Mouse (Mus musculus) layer of hippocampus, postnatal 36 days (tissue): ENCODE data around the gene Ipo7. TPM values are rescaled to one million over a fixed set of nuclear protein-coding genes. Genes with fewer than 3 reads are reported as not detected.
"Not testable (repeated sequence)": the region's sequence is repeated elsewhere in the genome, so short reads cannot be mapped to it uniquely, and the experiment has no call there.

Experiments used
- DNase-seq, 2 experiments: peaks; one replicate each; pipeline ENCODE4 v3.0.0; 2022
- total RNA-seq, 2 experiments: library from RNA; stranded (reverse); gene quantifications; 2 replicates each; pipeline ENCODE4 v1.2.3; 2021

Ipo7 gene
- 100 to 1,000 TPM; 106 to 111 TPM for total RNA-seq

DNA sequence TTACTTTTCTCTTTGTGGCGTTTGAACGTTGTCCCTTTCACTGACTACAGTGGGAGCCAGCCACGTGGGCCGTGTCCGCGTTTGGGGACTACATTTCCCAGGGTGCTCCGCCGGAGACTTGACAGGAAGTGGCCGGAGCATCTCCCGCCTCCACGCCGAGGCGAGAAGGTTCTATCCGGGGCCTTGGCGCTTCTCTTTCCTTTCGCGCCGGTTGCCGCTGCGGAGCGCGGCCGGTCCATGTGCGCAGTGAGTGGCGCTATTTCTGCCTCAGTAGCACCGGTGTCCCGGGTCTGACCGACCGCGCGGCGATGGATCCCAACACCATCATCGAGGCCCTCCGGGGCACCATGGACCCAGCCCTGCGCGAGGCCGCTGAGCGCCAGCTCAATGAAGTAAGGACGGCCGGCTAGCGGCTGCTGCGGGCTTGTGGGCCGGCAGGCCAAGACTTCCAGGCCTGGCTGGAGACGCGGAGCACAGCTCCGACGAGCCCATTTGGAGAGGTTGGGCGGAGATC is at the start of gene Ipo7:
Ipo7 (plus strand) TSS at position 158 of the 514 bp plus-strand sequence.
- peak; percentile 91 to 92 for DNase-seq

- DNase-seq, result peak in 1 of 2 experiments; percentile 21
Observed at GRCm38 (mm10) chr7:109968924-109969450, 49.1 kb upstream of the Ipo7 start.

- no peak for DNase-seq
Observed at GRCm38 (mm10) chr7:109969542-109969941, 48.5 kb upstream of the Ipo7 start.

GRCm38 (mm10) chr7:109975966-109976715 is 41.9 kb upstream of the Ipo7 start:
- no peak for DNase-seq

GRCm38 (mm10) chr7:109977131-109977530 is 40.9 kb upstream of the Ipo7 start:
- not testable (repeated sequence) for DNase-seq

- DNase-seq, result not testable (repeated sequence)
Observed at GRCm38 (mm10) chr7:109984608-109985007, 33.5 kb upstream of the Ipo7 start.

GRCm38 (mm10) chr7:109985661-109986132 is 32.4 kb upstream of the Ipo7 start:
- no peak for DNase-seq

DNA sequence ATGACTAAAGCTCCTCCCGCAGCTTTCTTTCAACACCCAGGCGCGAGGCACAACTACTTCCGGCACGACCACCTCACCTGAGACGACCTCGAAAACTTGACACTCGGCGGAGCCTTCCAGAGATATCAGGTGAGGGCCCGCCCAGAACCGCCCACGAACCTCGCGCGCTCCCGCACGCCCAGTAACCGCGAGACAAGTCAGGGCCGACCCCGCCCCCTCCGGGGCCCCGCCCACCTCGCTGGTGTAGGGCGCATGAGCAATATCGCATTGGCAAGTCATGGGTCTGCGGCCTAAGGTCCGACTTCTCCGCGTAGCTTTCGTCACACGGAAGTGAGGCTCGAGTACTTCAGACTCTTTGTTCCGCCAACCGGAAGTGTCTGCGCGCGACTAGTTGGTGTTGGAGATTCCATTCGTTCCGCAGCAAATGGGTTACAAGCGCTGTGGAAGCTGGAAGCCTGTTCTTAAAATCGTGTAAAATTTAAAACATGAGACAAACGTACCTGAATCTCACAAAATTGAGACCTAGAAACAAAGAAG is 31.9 kb upstream of the Ipo7 start:
- peak; percentile 98 to 99 for DNase-seq

DNA sequence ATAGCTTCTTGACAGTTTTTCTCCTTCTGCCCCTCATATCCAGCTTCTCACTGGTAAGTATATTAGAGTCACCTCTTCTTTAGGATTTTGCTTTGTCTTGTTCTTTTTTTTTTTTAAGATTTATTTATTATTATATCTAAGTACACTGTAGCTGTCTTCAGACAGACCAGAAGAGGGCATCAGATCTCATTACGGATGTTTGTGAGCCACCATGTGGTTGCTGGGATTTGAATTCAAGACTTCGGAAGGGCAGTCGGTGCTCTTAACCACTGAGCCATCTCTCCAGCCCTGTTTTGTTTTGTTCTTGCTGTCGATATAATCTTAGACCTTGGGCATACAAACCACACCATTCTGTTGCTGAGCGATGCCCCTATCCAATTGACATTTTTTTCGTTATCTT is 31.3 kb upstream of the Ipo7 start, which contains the start of gene Tmem41b:
Tmem41b (minus strand) TSS at position 155 of the 400 bp plus-strand sequence.
- DNase-seq, result peak in 1 of 2 experiments; percentile 8

DNA sequence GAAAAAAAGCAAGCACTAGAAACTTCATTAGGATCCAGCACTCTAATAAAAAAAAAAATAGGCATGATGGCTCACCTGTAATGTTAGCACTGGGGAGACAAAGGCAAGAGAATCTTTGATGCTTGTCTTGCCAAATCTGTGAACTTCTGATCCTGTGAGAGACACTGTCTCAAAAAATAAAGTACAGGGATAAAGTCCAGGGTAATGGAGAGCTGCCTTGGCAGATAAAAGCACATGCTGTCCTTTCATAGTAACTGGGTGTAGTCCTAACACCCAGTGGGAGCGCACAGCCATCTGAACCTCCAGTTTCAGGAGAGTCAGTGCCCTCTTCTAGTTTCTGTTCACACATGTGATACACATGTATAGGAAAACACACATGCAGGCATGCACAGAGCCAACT is 26.8 kb upstream of the Ipo7 start:
- no peak for DNase-seq

GRCm38 (mm10) chr7:109993157-109993959 is 24.7 kb upstream of the Ipo7 start:
- DNase-seq, result no peak

GRCm38 (mm10) chr7:109998388-109998787 is 19.7 kb upstream of the Ipo7 start:
- no peak for DNase-seq

DNA sequence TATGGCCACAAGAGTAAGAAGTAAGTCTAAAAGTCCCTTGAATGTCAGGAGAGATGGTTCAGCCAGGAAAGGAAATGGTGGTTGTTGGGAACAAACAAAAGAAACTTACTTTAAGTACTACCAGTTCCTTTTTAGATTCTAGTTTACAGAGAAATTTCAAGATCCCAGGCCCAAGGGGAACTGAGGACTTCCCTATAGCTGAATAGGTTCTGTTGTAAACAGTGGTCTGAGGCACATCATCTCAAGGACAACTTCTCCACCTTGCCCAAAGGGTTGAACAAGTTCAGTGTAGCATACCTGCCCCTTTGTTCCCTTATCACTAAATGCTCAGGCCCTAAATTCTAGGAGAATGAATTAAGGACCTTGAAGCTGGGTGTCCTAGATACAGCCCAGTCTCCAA is 16.0 kb upstream of the Ipo7 start:
- DNase-seq, result no peak

DNA sequence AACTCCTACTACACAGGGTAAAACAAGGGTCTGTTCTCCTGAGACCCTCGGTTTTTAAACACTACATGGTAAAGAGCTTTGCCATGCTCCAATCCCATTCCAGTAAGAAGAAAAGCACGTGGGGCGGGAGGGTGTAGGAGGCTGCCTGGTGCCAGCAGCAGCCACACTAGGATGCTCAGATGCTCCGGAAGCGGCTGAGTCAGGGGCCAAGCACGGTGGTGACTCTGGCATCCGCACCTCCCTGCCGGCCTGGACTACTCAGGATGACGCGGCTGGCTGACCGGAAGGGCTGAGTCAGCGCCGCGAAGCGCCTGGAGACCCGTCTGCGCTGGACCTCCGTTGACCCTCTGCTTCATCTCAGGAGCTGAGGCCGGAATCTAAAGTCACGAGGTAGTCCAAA is 15.1 kb upstream of the Ipo7 start:
- DNase-seq, result peak; percentile 12 to 16

DNA sequence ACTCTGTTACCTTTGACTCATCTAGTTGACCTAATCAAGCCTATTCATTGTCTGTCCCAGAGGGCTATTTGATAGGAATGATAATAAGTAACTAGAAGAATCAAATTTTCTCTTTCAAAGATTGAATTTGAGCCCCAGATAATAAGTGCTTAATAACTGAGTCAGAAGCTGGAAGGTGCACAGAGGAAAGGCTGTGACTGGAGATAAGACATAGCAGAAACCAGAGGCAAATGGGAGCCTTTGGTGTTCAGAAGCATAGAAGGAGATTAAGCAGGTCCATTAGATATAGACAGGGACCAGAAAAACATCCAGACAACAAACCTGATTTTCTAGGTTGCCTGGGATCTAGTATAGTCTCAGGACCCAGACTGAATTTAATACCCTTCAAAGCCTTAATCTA is 12.1 kb upstream of the Ipo7 start:
- no peak for DNase-seq

DNA sequence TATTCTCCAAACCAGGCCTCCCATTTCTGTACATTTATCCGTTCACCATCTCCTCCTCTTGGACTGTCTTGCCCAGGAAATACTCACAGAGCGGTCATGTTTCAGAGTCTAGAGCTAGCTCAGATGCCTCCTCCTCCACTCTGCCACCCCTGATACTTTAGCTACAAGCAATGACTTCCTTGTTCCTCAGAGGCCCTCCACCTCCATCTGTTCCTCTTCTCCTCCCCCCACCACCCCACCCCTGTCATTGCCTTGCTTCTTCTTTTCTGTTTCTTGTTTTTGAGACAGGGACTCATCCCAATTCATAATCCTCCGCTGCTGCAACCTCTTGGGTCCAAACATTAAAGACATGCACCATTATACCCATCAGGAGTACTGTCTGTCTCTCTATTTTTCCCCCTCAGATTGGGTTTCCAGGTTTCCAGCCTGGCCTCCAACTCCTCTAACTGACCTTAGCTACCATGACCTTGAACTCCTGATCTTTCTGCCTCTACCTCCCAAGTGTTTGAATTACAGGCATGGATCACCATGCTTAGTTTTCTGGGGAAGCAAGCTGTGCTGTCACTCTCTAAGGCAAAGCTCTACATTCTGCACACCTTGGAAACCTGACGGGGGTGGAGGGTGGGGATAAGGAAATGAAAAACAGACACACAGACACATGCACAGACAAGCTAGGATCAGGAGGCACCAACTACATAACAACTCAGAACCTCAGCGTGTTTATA is 11.4 kb upstream of the Ipo7 start:
- no peak for DNase-seq

DNA sequence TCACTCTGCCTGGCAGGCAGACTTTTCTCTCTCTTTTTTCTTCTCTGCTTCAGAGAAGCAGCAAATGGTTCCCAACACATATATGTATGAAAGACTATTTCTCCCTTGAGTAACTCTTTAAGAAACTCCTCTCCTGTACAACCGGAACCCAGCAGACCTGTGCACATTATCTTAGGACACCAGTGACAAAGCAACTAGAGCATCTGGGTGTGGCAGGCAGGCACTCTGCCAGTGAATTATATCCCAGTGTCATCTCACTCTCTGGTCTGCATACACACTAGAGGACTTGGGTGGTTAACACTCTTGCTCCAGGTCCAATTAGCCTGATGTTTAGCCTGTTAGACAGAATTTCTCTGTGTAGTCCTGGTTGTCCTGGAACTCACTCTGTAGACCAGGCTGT is 9.6 kb upstream of the Ipo7 start:
- DNase-seq, result no peak

DNA sequence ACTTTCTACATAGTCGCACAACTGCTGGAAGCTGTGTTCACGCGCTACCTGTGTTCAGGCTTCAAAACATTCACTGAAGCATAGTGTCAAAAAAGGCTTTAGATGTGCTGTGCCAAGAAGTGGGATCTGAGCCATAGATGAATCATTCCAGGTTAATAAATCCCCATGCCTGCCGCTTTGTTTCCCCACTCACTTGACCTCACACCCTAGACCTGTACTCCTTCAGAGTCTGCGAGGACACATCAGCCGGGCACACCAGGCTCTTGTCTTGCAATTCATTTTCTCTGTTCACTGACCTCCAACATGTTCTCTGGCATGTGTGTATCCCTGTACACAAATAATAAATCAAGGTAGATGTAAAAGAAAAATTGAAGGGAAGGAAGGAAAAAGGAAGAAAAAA is 9.0 kb upstream of the Ipo7 start:
- no peak for DNase-seq

GRCm38 (mm10) chr7:110011417-110011816 is 6.7 kb upstream of the Ipo7 start:
- DNase-seq, result no peak

DNA sequence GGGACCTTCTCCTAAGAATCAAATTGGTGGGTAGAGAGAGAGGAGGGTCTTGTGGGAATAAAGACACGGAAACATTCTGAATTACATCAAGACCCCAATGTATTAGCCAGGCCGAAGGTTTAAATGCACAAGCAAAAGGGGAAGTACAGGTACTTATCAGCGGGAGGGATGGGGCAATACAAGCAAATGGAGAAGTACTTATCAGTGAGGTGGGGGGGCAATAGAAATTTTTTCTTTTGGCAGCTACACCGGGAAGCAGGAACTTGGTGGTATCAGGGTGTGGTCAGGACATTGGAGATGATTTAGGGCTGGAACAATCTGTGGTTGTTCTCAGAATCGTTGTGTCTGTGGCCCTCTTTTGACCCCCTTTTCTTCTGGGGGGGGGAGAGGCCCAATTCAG is 3.8 kb upstream of the Ipo7 start:
- no peak for DNase-seq

DNA sequence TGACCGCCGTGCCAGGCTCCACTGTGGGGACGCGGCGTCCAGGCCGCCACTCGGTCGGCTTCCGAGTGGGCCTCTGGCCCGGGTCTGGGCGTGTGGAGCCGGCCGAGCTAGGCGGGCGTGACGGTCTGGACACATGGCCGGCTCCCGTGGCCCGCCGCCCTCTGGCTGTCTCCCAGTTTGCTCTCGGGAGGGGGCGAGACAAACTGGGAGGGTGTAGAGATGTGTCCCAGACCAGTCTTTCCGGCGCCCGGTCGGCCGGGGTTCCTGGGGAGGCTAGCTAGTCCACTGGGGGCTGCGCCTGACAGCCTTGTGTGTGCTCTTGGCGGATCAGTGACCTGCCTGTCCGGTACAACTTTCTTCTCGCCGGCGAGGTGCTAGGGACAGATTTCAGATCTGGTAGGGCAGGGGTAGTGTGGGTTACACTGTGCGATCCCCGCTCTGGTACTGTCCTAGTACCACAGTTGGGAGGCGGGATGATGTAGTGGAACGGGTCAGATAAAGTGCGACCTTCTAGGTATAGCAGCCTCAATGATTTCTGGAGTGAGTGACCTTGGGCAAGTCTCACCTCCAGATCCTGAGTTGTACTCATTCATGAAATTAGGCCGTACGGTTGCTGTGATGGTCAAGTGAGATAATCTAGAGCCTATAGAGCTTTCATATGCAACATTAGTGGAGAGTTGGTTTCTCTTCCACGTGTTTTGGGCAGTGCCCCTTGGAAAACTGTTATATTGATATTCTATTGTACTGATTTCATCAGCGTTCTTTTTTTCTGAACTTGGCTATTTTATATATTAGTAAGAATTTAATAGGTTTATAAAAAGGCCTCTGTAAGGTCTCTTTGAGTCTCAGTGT is 783 bp downstream of the Ipo7 start:
- DNase-seq, result peak in 1 of 2 experiments; percentile 42
